Mouse (Mus musculus): ENCODE results near the gene Cdip1. TPM values are rescaled to one million over a fixed set of nuclear protein-coding genes. Genes with fewer than 3 reads are reported as not detected.

Gene Cdip1
- polyA plus RNA-seq, 1 experiment = 76.7 TPM

DNA sequence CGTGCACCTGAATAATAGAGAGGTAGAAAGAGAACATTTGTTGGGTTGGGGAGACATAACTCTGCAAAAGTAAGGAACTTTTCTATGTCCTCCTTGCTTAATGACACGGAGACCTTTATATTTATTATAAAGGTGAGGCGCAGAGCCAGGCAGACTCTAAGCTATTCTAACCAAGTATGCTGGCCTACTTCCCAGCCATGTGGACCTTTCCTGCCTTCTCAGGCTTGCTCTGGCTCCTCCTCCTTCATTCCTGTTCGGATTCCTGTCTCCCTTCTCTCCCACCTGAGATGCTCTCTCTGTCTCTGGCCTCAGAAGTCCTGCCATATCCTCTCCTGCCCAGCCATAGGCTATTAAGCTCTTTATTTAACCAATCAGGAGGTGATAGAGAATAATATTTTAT, 64.8 kb downstream of the Cdip1 start:
- DNase-seq = no peak
- no peak for TF ChIP-seq POLR2A (IDR thresholded peaks at IDR 0.05; ENCODE audit: borderline replicate concordance, extremely low read depth, low read depth, low read length)
- TF ChIP-seq CTCF (IDR thresholded peaks at IDR 0.05; ENCODE audit: insufficient read depth, low read length) = no peak
- 69% methylated on average over 4 of the region's 4 CpGs for whole genome bisulfite sequencing

GRCm38 (mm10) chr16:4722915-4723209, 67.2 kb downstream of the Cdip1 start:
- DNase-seq = no peak
- WGBS = 33% methylated on average over 3 of the region's 3 CpGs
- TF ChIP-seq POLR2A (IDR thresholded peaks at IDR 0.05; ENCODE audit: borderline replicate concordance, extremely low read depth, low read depth, low read length) (no peak), CTCF (IDR thresholded peaks at IDR 0.05; ENCODE audit: insufficient read depth, low read length) (no peak)
- Histone ChIP-seq H3K4me1 (ENCODE audit: control insufficient read depth, insufficient read depth, low read length) (peaks cover 3% of the 10 kb centered on the region), H3K4me3 (replicated peaks; ENCODE audit: extremely low read depth, low read depth, low read length) (no peak overlapping the region)

More for the DNA sequence above, 64.8 kb downstream of the Cdip1 start:
- no peak overlapping the region for H3K4me3 ChIP-seq (replicated peaks; ENCODE audit: extremely low read depth, low read depth, low read length)
- H3K4me1 ChIP-seq (ENCODE audit: control insufficient read depth, insufficient read depth, low read length) = peaks cover 7% of the 10 kb centered on the region

DNA sequence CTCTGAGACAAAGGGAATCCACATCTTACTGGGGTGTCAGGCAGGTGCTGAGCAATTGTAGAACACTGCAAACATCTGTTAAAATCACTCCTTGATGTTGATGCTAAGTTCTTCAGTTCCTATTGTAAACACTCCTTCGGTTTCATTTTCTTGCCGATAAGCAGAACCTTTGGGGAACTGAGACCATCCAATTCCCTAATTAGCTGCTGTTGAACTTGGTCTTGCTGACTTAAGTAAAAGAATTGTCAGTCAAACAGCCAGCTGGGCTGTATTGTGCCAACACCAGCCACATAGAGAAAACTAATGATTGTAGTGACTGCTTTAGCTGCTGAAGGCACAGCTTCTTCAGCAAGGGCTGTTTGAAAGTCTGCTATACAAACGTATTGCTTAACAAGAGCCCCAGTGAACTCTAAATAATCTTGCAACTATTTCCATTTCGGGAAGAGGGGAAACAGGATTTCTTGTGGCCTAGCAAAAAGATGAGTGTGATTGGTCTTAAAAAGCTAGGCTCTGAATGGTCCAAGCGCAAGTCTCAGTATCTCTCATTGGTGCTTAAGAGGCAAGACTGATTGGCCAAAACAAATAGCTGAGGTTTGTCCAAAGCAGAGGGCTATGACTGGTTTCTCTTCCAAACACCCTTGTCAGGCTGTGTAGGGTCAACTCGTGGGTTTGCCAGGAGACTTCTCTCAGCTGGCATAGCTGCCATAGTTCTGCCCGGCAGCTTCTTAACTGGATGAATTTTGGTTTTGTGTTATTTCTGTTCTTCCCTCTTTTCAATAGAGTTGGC, 67.8 kb downstream of the Cdip1 start:
- TF ChIP-seq CTCF (IDR thresholded peaks at IDR 0.05; ENCODE audit: insufficient read depth, low read length) (no peak), POLR2A (IDR thresholded peaks at IDR 0.05; ENCODE audit: borderline replicate concordance, extremely low read depth, low read depth, low read length) (no peak)
- no peak overlapping the region for H3K4me3 ChIP-seq (replicated peaks; ENCODE audit: extremely low read depth, low read depth, low read length)
- H3K4me1 ChIP-seq (ENCODE audit: control insufficient read depth, insufficient read depth, low read length) = no peaks in the 10 kb centered on the region; the same call in none of the 2 replicates
- 33% methylated on average over 7 of the region's 7 CpGs for WGBS
- no peak for DNase-seq

DNA sequence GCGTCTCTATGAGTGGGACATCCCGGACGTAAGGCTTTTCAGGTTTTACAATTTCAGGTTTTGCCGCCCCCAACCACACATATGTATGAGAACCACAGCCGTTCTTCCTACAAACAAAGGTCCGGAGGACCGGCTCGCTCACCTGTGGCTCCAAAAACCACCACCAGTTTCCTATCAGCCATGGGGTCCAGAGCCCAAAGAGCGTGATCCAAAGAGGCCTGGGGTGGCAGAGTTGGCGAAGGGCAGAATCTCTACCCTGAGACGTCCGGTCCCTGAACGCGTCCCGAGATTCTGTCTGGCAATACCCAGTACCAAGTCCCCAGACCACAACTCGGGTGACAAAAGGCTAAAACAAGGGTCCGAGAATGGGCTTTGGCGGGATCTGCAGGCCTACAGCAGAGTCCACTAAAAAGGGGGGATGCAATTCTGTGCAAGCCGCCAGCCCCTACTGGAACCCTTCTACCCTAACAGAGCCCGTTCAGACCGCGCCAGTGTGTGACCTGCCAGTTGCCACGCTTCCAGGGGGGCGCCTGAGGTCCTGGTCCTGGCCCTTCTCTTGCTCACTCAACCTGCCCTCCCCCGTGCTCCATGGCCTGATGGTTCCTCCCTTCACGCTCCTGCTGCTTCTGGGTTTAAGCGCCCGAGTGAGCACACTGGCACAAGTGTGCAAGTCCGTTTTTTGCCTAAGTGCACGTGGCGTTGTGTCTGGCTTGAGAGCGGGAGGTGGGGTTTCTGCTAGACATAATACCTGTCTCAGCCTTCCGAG, 71.2 kb downstream of the Cdip1 start, which contains the start of gene Nmral1:
Gene Nmral1 (minus strand): TSS at position 604 of the 766 bp plus-strand sequence.
- no peaks in the 10 kb centered on the region; the same call in 1 of the 2 replicates for H3K4me1 ChIP-seq (ENCODE audit: control insufficient read depth, insufficient read depth, low read length)
- TF ChIP-seq CTCF (IDR thresholded peaks at IDR 0.05; ENCODE audit: insufficient read depth, low read length) (no peak), POLR2A (IDR thresholded peaks at IDR 0.05; ENCODE audit: borderline replicate concordance, extremely low read depth, low read depth, low read length) (peak; percentile 23; the same call in 1 of the 2 replicates)
- H3K4me3 ChIP-seq (replicated peaks; ENCODE audit: extremely low read depth, low read depth, low read length) = peak within 1 kb of the TSS; percentile 68
- DNase-seq = peak; percentile 61
- WGBS = 15% methylated on average over 33 of the region's 33 CpGs

DNA sequence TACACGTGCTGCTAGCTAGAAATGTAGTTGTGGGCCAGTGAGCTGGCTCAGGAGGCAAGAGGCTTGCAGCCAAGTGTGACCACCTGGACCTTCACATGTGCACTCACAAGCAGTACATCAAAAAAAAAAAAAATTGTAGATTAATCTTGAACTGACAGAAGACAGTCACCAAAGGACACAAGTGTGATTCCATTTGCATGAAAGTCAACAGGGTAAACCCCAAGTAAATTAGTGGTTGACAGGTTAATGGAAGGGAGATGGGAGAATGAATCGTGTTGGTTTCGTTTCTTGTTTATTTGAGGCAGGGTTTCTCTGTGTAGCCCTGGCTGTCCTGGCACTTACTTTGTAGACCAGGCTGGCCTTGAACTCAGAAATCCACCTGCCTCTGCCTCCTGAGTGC, 72.2 kb downstream of the Cdip1 start:
- TF ChIP-seq POLR2A (IDR thresholded peaks at IDR 0.05; ENCODE audit: borderline replicate concordance, extremely low read depth, low read depth, low read length) (no peak), CTCF (IDR thresholded peaks at IDR 0.05; ENCODE audit: insufficient read depth, low read length) (no peak)
- WGBS = 62% methylated on average over 3 of the region's 3 CpGs
- no peak overlapping the region for H3K4me3 ChIP-seq (replicated peaks; ENCODE audit: extremely low read depth, low read depth, low read length)
- DNase-seq = no peak
- H3K4me1 ChIP-seq (ENCODE audit: control insufficient read depth, insufficient read depth, low read length) = no peaks in the 10 kb centered on the region; the same call in 1 of the 2 replicates

- DNase-seq = no peak
- WGBS = 84% methylated on average over 17 of the region's 17 CpGs
- TF ChIP-seq POLR2A (IDR thresholded peaks at IDR 0.05; ENCODE audit: borderline replicate concordance, extremely low read depth, low read depth, low read length) (no peak), CTCF (IDR thresholded peaks at IDR 0.05; ENCODE audit: insufficient read depth, low read length) (no peak)
Observed at GRCm38 (mm10) chr16:4713861-4714710, 76.0 kb downstream of the Cdip1 start.

DNA sequence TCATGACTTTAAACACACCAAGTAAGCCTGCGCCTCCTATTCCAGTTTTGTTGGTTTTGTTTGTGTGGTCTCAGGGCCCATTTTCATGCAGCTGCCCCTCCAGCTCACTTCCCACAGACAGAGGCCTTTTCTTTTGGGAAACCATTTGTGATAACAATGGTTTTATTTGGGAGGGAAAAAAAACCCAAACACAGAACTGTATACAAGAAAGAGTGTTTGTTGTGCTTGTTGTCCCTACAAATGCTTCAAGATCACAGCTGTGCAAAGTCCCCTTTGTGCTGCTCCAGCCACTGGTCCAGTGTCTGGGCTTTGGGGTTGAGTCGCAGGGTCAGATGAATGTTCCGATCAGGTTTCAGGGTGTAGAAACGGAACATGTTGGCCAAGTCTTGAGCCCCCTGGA, 78.9 kb downstream of the Cdip1 start:
- Histone ChIP-seq H3K4me3 (replicated peaks; ENCODE audit: extremely low read depth, low read depth, low read length) (no peak overlapping the region), H3K4me1 (ENCODE audit: control insufficient read depth, insufficient read depth, low read length) (no peaks in the 10 kb centered on the region; the same call in 1 of the 2 replicates)
- TF ChIP-seq POLR2A (IDR thresholded peaks at IDR 0.05; ENCODE audit: borderline replicate concordance, extremely low read depth, low read depth, low read length) (no peak), CTCF (IDR thresholded peaks at IDR 0.05; ENCODE audit: insufficient read depth, low read length) (no peak)
- 97% methylated on average over 4 of the region's 4 CpGs for WGBS
- no peak for DNase-seq

More at GRCm38 (mm10) chr16:4713861-4714710, 76.0 kb downstream of the Cdip1 start:
- Histone ChIP-seq H3K4me3 (replicated peaks; ENCODE audit: extremely low read depth, low read depth, low read length) (no peak overlapping the region), H3K4me1 (ENCODE audit: control insufficient read depth, insufficient read depth, low read length) (no peaks in the 10 kb centered on the region)

- H3K4me1 ChIP-seq (ENCODE audit: control insufficient read depth, insufficient read depth, low read length) = no peaks in the 10 kb centered on the region; the same call in 1 of the 2 replicates
- no peak for TF ChIP-seq CTCF (IDR thresholded peaks at IDR 0.05; ENCODE audit: insufficient read depth, low read length)
- no peak for TF ChIP-seq POLR2A (IDR thresholded peaks at IDR 0.05; ENCODE audit: borderline replicate concordance, extremely low read depth, low read depth, low read length)
- 47% methylated on average over 4 of the region's 4 CpGs for WGBS
- peak; percentile 49 for DNase-seq
- H3K4me3 ChIP-seq (replicated peaks; ENCODE audit: extremely low read depth, low read depth, low read length) = no peak overlapping the region
Observed at GRCm38 (mm10) chr16:4705541-4705940, 84.6 kb downstream of the Cdip1 start.

GRCm38 (mm10) chr16:4702646-4703045, 87.4 kb downstream of the Cdip1 start:
- DNase-seq = no peak
- TF ChIP-seq POLR2A (IDR thresholded peaks at IDR 0.05; ENCODE audit: borderline replicate concordance, extremely low read depth, low read depth, low read length) (no peak), CTCF (IDR thresholded peaks at IDR 0.05; ENCODE audit: insufficient read depth, low read length) (no peak)
- Histone ChIP-seq H3K4me3 (replicated peaks; ENCODE audit: extremely low read depth, low read depth, low read length) (no peak overlapping the region), H3K4me1 (ENCODE audit: control insufficient read depth, insufficient read depth, low read length) (no peaks in the 10 kb centered on the region; the same call in 1 of the 2 replicates)
- WGBS = 60% methylated on average over 1 of the region's 1 CpGs
